Mouse (Mus musculus) embryonic fibroblast, embryonic 13.5 days (primary cell): ENCODE measurements around the gene Myh7b.

ENCODE experiments used
- CTCF ChIP-seq: IDR thresholded peaks from 2 replicates; pipeline ENCODE4 v1.5.1; 2011; ENCODE audit warnings: mild to moderate bottlenecking, control low read depth, low read length, moderate library complexity, borderline replicate concordance; ENCODE audit not compliant: insufficient read depth
- POLR2A ChIP-seq: IDR thresholded peaks from 2 replicates; pipeline ENCODE4 v1.6.1; 2011; ENCODE audit warnings: low read depth, mild to moderate bottlenecking, control low read depth, low read length, moderate library complexity

- TF ChIP-seq CTCF (no peak), POLR2A (no peak)
Observed at GRCm38 (mm10) chr2:155636881-155637280, 25.9 kb downstream of the Myh7b start.
